ENCODE assay signal across 8 mouse cellular contexts in genomic region chr7:132806926-132807857, GRCm38 (mm10). TPM values are rescaled to one million over a fixed set of nuclear protein-coding genes. Genes with fewer than 3 reads are reported as not detected.
DNase-seq lines count a peak whose midpoint lies in the region; ATAC-seq and TF ChIP-seq lines count a peak whose summit lies in the region.

No protein-coding gene starts in this region.

- no peaks in the 10 kb centered on the region for H3K9me3 ChIP-seq in heart, embryonic 13.5 days
- H3K9me3 ChIP-seq in kidney, embryonic 15.5 days (replicated peaks): no peaks in the 10 kb centered on the region

- H3K9ac ChIP-seq in heart, adult 2 months (ENCODE audit: low read depth, low read length): peak overlapping the region; percentile 23; the same call in 1 of the 2 replicates
- H3K9ac ChIP-seq in heart, embryonic 13.5 days: peak overlapping the region; percentile 70
- H3K9ac ChIP-seq in kidney, embryonic 15.5 days: 0 out of 2 replicates have a peak overlapping the region, but pooled peaks have one; percentile 7

- no peak for TF ChIP-seq EP300 in heart, adult 2 months (IDR thresholded peaks at IDR 0.05; ENCODE audit: insufficient read depth, low read depth, low read length)

- no peak overlapping the region for H3K4me3 ChIP-seq in heart, adult 2 months
- no peak overlapping the region for H3K4me3 ChIP-seq in heart, embryonic 13.5 days
- H3K4me3 ChIP-seq in kidney, embryonic 15.5 days (replicated peaks): no peak overlapping the region

- H3K36me3 ChIP-seq in heart, adult 2 months (ENCODE audit: control insufficient read depth, insufficient read depth, low read length): peaks cover 22% of the 10 kb centered on the region
- no peaks in the 10 kb centered on the region for H3K36me3 ChIP-seq in heart, embryonic 13.5 days
- H3K36me3 ChIP-seq in kidney, embryonic 15.5 days: no peaks in the 10 kb centered on the region

- H3K4me2 ChIP-seq in heart, embryonic 13.5 days: no peak overlapping the region
- no peak overlapping the region for H3K4me2 ChIP-seq in kidney, embryonic 15.5 days

- no peak for TF ChIP-seq CTCF in heart, adult 2 months (IDR thresholded peaks at IDR 0.05)

- 53% methylated on average over 13 of the region's 13 CpGs for WGBS in heart, adult 2 months
- WGBS in heart, embryonic 13.5 days: 57% methylated on average over 13 of the region's 13 CpGs
- WGBS in kidney, embryonic 15.5 days: 72% methylated on average over 13 of the region's 13 CpGs

- H3K27me3 ChIP-seq in heart, adult 2 months (ENCODE audit: control insufficient read depth, insufficient read depth, low read length): no peaks in the 10 kb centered on the region
- no peaks in the 10 kb centered on the region for H3K27me3 ChIP-seq in heart, embryonic 13.5 days (replicated peaks)
- no peaks in the 10 kb centered on the region for H3K27me3 ChIP-seq in kidney, embryonic 15.5 days

- H3K4me1 ChIP-seq in heart, adult 2 months (ENCODE audit: control insufficient read depth, insufficient read depth, low read length): peaks cover 62% of the 10 kb centered on the region
- H3K4me1 ChIP-seq in heart, embryonic 13.5 days: peaks cover 100% of the 10 kb centered on the region
- peaks cover 93% of the 10 kb centered on the region for H3K4me1 ChIP-seq in kidney, embryonic 15.5 days

- no peak for TF ChIP-seq POLR2A in heart, adult 2 months (IDR thresholded peaks at IDR 0.05; ENCODE audit: insufficient read depth, low read depth, low read length)

- peak overlapping the region; percentile 73 for H3K27ac ChIP-seq in heart, adult 2 months
- peak overlapping the region; percentile 75 for H3K27ac ChIP-seq in heart, embryonic 13.5 days (replicated peaks)
- peak overlapping the region; percentile 95 for H3K27ac ChIP-seq in kidney, embryonic 15.5 days

- intact Hi-C loops in heart, adult 2 months (cut with DNase I): loop anchor here (5.0 kb wide), 1 partner anchor 35 kb away; no protein-coding TSS in a partner anchor
- intact Hi-C loops in heart, postnatal 25 days (cut with DNase I): no loop called here

- peak; percentile 54 to 62 for DNase-seq in heart, adult 2 months
- no peak for DNase-seq in heart, postnatal 25 days (ENCODE audit: low spot score)
- peak; percentile 93 to 95 for DNase-seq in cerebellum, adult 18-20 months
- DNase-seq in lung, postnatal 14 days: peak; percentile 84
- DNase-seq in embryo, embryonic 9.5 days (ENCODE audit: extremely low spot score): no peak

- H3K79me2 ChIP-seq in heart, adult 2 months (replicated peaks; ENCODE audit: control insufficient read depth, insufficient read depth, low read length): peaks cover 10% of the 10 kb centered on the region

- ATAC-seq in heart, embryonic 13.5 days (ENCODE audit: extremely low read depth, insufficient number of reproducible peaks, low FRiP score, low TSS enrichment): no peak
- ATAC-seq in kidney, embryonic 15.5 days (replicated peaks; ENCODE audit: low FRiP score): no peak
- ATAC-seq in granulocyte monocyte progenitor cell, adult 5-6 weeks (replicated peaks; ENCODE audit: poor library complexity, severe bottlenecking): no peak

RNA-seq across cellular contexts. Expression of gene Fam53b, which starts 6.5 kb away (rescaled TPM):
- 10 to 100 TPM; 22.0 to 26.9 TPM for total RNA-seq in heart, adult 2 months (2021)
- 22.5 and 25.7 TPM in 2 replicates for polyA plus RNA-seq in heart, adult 2 months (2012; rRNA removed)
- 10 to 100 TPM; 25.8 to 26.8 TPM for total RNA-seq in heart, postnatal 25 days (2021)
- 12.5 and 15.7 TPM in 2 replicates for polyA plus RNA-seq in heart, embryonic 13.5 days (2015; fragmentation: Nextera tagmentation; extraction: Ambion mirVana)
- 22.0 and 22.5 TPM in 2 replicates for polyA plus RNA-seq in kidney, embryonic 15.5 days (2015; fragmentation: Nextera tagmentation; extraction: Ambion mirVana)
- total RNA-seq in granulocyte monocyte progenitor cell, adult 5-6 weeks (2014; fragmentation: Nextera tagmentation): 20.1 and 27.7 TPM in 2 replicates
- 11.1 and 12.5 TPM in 2 replicates for total RNA-seq in granulocyte monocyte progenitor cell, adult 5-6 weeks (2017)

RNA-seq across cellular contexts. Expression of gene Eef1akmt2, which starts 45.3 kb away (rescaled TPM):
- 1 to 10 TPM; 7.7 TPM for total RNA-seq in heart, adult 2 months (2021)
- polyA plus RNA-seq in heart, adult 2 months (2012; rRNA removed): 5.2 and 6.0 TPM in 2 replicates
- 1 to 10 TPM; 9.6 to 9.8 TPM for total RNA-seq in heart, postnatal 25 days (2021)
- 38.5 and 40.3 TPM in 2 replicates for polyA plus RNA-seq in heart, embryonic 13.5 days (2015; fragmentation: Nextera tagmentation; extraction: Ambion mirVana)
- 67.9 and 70.8 TPM in 2 replicates for polyA plus RNA-seq in kidney, embryonic 15.5 days (2015; fragmentation: Nextera tagmentation; extraction: Ambion mirVana)
- total RNA-seq in granulocyte monocyte progenitor cell, adult 5-6 weeks (2014; fragmentation: Nextera tagmentation): 22.1 and 26.8 TPM in 2 replicates
- 51.4 and 61.2 TPM in 2 replicates for total RNA-seq in granulocyte monocyte progenitor cell, adult 5-6 weeks (2017)

RNA-seq across cellular contexts. Expression of gene Abraxas2, which starts 51.8 kb away (rescaled TPM):
- total RNA-seq in heart, adult 2 months (2021): 10 to 100 TPM; 20.3 to 21.3 TPM
- 9.8 and 15.9 TPM in 2 replicates for polyA plus RNA-seq in heart, adult 2 months (2012; rRNA removed)
- total RNA-seq in heart, postnatal 25 days (2021): 10 to 100 TPM; 21.0 to 21.4 TPM
- polyA plus RNA-seq in heart, embryonic 13.5 days (2015; fragmentation: Nextera tagmentation; extraction: Ambion mirVana): 25.7 and 28.9 TPM in 2 replicates
- polyA plus RNA-seq in kidney, embryonic 15.5 days (2015; fragmentation: Nextera tagmentation; extraction: Ambion mirVana): 39.0 and 41.4 TPM in 2 replicates
- 43.0 and 44.0 TPM in 2 replicates for total RNA-seq in granulocyte monocyte progenitor cell, adult 5-6 weeks (2014; fragmentation: Nextera tagmentation)
- total RNA-seq in granulocyte monocyte progenitor cell, adult 5-6 weeks (2017): 36.1 and 40.2 TPM in 2 replicates

Comparison
In these comparisons a context has a peak if more than half of its experiments do, and no peak if none do; other contexts are left out.
1. DNase-seq: peak in heart, adult 2 months (2 of 2), cerebellum, adult 18-20 months (2 of 2) and lung, postnatal 14 days (single experiment); none in heart, postnatal 25 days (single experiment) and embryo, embryonic 9.5 days (single experiment).
2. H3K9ac ChIP-seq: peak in every context shown above with its lines; median percentile 70 in heart, embryonic 13.5 days; 23 in heart, adult 2 months; 7 in kidney, embryonic 15.5 days.
3. Peak in every context shown above with its lines, with median percentiles within 50 percentile points of each other: H3K27ac ChIP-seq.